Comparison of ENCODE assay signal across 16 mouse cellular contexts in the genomic region with DNA sequence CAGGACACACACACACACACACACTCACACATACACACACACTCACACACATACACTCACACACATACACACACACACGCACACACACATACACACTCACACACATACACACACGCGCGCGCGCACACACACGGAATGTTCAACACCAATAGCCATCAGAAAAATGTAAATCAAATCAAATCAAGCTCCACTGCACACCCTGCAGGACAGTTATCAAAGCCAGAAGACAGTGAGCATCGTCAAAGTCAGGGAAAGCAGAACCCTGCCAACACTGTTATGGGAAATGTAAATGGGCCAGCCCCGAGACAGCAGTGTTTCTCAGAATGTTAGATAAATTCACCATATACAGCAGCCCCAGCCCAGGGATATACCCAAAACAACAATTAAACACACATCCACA. TPM values are rescaled to one million over a fixed set of nuclear protein-coding genes. Genes with fewer than 3 reads are reported as not detected.
DNase-seq lines count a peak whose midpoint lies in the region; ATAC-seq and TF ChIP-seq lines count a peak whose summit lies in the region.
"Had no signal": no experiment of that assay in that cellular context is flagged by ENCODE, and none has a peak within 500 bp of the region (broad histone marks: within the 10 kb centered on the region; RNA-seq: fewer than 3 reads in every experiment).

No protein-coding gene starts in this region.

- H3K27me3 ChIP-seq in kidney, postnatal 0 days (ENCODE audit: insufficient read depth, low read length) = no peaks in the 10 kb centered on the region
- H3K27me3 ChIP-seq in liver, embryonic 16.5 days (ENCODE audit: control insufficient read depth, insufficient read depth, low read depth, low read length) = no peaks in the 10 kb centered on the region
- H3K27me3 ChIP-seq: limb, embryonic 13.5 days; Patski had no signal

- no peak overlapping the region for H3K27ac ChIP-seq in kidney, postnatal 0 days
- H3K27ac ChIP-seq in liver, embryonic 16.5 days (ENCODE audit: low read length) = peak overlapping the region; percentile 64
- H3K27ac ChIP-seq: limb, embryonic 13.5 days had no signal

- ATAC-seq in kidney, postnatal 0 days (replicated peaks; ENCODE audit: low FRiP score, low read depth) = no peak
- no peak for ATAC-seq in liver, embryonic 16.5 days (ENCODE audit: low read depth)
- ATAC-seq: Patski had no signal

- H3K9ac ChIP-seq in kidney, postnatal 0 days (ENCODE audit: low read depth, low read length) = no peak overlapping the region
- no peak overlapping the region for H3K9ac ChIP-seq in liver, embryonic 16.5 days (ENCODE audit: low read depth, low read length)
- H3K9ac ChIP-seq: limb, embryonic 13.5 days had no signal

- TF ChIP-seq CTCF in kidney, postnatal 0 days (IDR thresholded peaks at IDR 0.05; ENCODE audit: low read depth) = peak; percentile 13; the same call in 1 of the 2 replicates

- no peak overlapping the region for H3K4me3 ChIP-seq in kidney, postnatal 0 days (replicated peaks; ENCODE audit: low read depth, low read length)
- H3K4me3 ChIP-seq in liver, embryonic 16.5 days (ENCODE audit: low read depth, low read length) = no peak overlapping the region
- H3K4me3 ChIP-seq: gastrocnemius, adult 2 months; limb, embryonic 13.5 days had no signal

- H3K4me2 ChIP-seq in kidney, postnatal 0 days (ENCODE audit: low read length) = no peak overlapping the region
- no peak overlapping the region for H3K4me2 ChIP-seq in liver, embryonic 16.5 days (ENCODE audit: low read depth, low read length)
- H3K4me2 ChIP-seq: limb, embryonic 13.5 days had no signal

- H3K9me3 ChIP-seq in kidney, postnatal 0 days (replicated peaks; ENCODE audit: low read length) = no peaks in the 10 kb centered on the region
- no peaks in the 10 kb centered on the region for H3K9me3 ChIP-seq in liver, embryonic 16.5 days (replicated peaks; ENCODE audit: control insufficient read depth, low read length)
- H3K9me3 ChIP-seq: limb, embryonic 13.5 days had no signal

- H3K36me3 ChIP-seq in kidney, postnatal 0 days (ENCODE audit: insufficient read depth, low read length) = no peaks in the 10 kb centered on the region
- H3K36me3 ChIP-seq in liver, embryonic 16.5 days (ENCODE audit: control insufficient read depth, insufficient read depth) = no peaks in the 10 kb centered on the region

- DNase-seq in cerebellum, adult 18-20 months = peak; percentile 52 to 55
- no peak for DNase-seq in cerebellum, adult 8-10 months
- DNase-seq in kidney, postnatal 0 days (ENCODE audit: low spot score) = no peak
- DNase-seq in kidney, postnatal 4 days = no peak
- DNase-seq in NIH3T3 (ENCODE audit: low read depth) = peak; percentile 21
- DNase-seq in embryo, embryonic 10.5 days (ENCODE audit: low spot score) = no peak
- DNase-seq in thymus, postnatal 36 days = no peak
- DNase-seq: adrenal gland, adult 8-10 months; gastrocnemius, adult 2 months; right cerebral cortex, adult 18-20 months had no signal

- 0 out of 2 replicates have a peak, but pooled peaks cover 12% of the 10 kb centered on the region for H3K4me1 ChIP-seq in kidney, postnatal 0 days (replicated peaks; ENCODE audit: insufficient read depth, low read length)
- peaks cover 27% of the 10 kb centered on the region for H3K4me1 ChIP-seq in liver, embryonic 16.5 days (ENCODE audit: control insufficient read depth, low read depth, low read length)

- WGBS in kidney, postnatal 0 days = 87% methylated on average over 9 of the region's 9 CpGs
- WGBS in liver, embryonic 16.5 days (ENCODE audit: insufficient replicate concordance) = 83% methylated on average over 9 of the region's 9 CpGs

RNA-seq across cellular contexts. Expression of a gene that starts 15.1 kb away (rescaled TPM):
- polyA plus RNA-seq in kidney, postnatal 0 days (2015; fragmentation: Nextera tagmentation; extraction: Ambion mirVana) = 17.0 and 19.8 TPM in 2 replicates
- polyA plus RNA-seq in liver, embryonic 16.5 days (2015; fragmentation: Nextera tagmentation; extraction: Ambion mirVana) = 8.0 and 9.9 TPM in 2 replicates

RNA-seq across cellular contexts. Expression of a gene that starts 18.1 kb away (rescaled TPM):
- 6.8 and 7.2 TPM in 2 replicates for polyA plus RNA-seq in kidney, postnatal 0 days (2015; fragmentation: Nextera tagmentation; extraction: Ambion mirVana)
- 0.13 and 0.16 TPM in 2 replicates for polyA plus RNA-seq in liver, embryonic 16.5 days (2015; fragmentation: Nextera tagmentation; extraction: Ambion mirVana)
- polyA plus RNA-seq: heart, embryonic 14.5 days; neural tube, embryonic 11.5 days had no signal

RNA-seq across cellular contexts. Expression of a gene that starts 25.7 kb away (rescaled TPM):
- 1.1 and 2.5 TPM in 2 replicates for polyA plus RNA-seq in kidney, postnatal 0 days (2015; fragmentation: Nextera tagmentation; extraction: Ambion mirVana)
- 6.8 and 7.8 TPM in 2 replicates for polyA plus RNA-seq in liver, embryonic 16.5 days (2015; fragmentation: Nextera tagmentation; extraction: Ambion mirVana)
- polyA plus RNA-seq: heart, embryonic 14.5 days; intestine, embryonic 14.5 days; limb, embryonic 13.5 days had no signal

RNA-seq across cellular contexts. Expression of a gene that starts 25.7 kb away (rescaled TPM):
- 69.5 and 70.2 TPM in 2 replicates for polyA plus RNA-seq in kidney, postnatal 0 days (2015; fragmentation: Nextera tagmentation; extraction: Ambion mirVana)
- 147 and 154 TPM in 2 replicates for polyA plus RNA-seq in liver, embryonic 16.5 days (2015; fragmentation: Nextera tagmentation; extraction: Ambion mirVana)

RNA-seq across cellular contexts. Expression of a gene that starts 50.9 kb away (rescaled TPM):
- polyA plus RNA-seq in kidney, postnatal 0 days (2015; fragmentation: Nextera tagmentation; extraction: Ambion mirVana) = 20.4 and 22.1 TPM in 2 replicates
- 6.2 and 7.0 TPM in 2 replicates for polyA plus RNA-seq in liver, embryonic 16.5 days (2015; fragmentation: Nextera tagmentation; extraction: Ambion mirVana)

Comparison
In these comparisons a context has a peak if more than half of its experiments do, and no peak if none do; other contexts are left out.
1. DNase-seq: peak in cerebellum, adult 18-20 months (2 of 2) and NIH3T3 (single experiment); none in cerebellum, adult 8-10 months (single experiment), kidney, postnatal 0 days (single experiment), kidney, postnatal 4 days (0 of 2), embryo, embryonic 10.5 days (single experiment) and thymus, postnatal 36 days (0 of 2).